Mouse (Mus musculus) cortical plate, adult 2 months (tissue): ENCODE measurements at regions not wholly inside any gene's neighbourhood (a gene's known extent, or its start where the extent isn't known, plus 50 kb on each side); places are given as distances from the start of the nearest gene placed in this dataset.

Experiments
- H3K27ac ChIP-seq: fragments of 200-500 bp; 2 replicates; pipeline ENCODE4 v1.5.1; 2012; ENCODE audit warnings: low read length, control low read depth, inconsistent platforms; ENCODE audit not compliant: insufficient read depth
- H3K4me1 ChIP-seq: fragments of 200-500 bp; 2 replicates; pipeline ENCODE4 v1.6.1; 2011; ENCODE audit warnings: low read length; ENCODE audit not compliant: control insufficient read depth, insufficient read depth
- H3K4me3 ChIP-seq: fragments of 200-500 bp; 2 replicates; pipeline ENCODE4 v1.5.1; 2011; ENCODE audit warnings: mild to moderate bottlenecking, low read length, control low read depth; ENCODE audit not compliant: insufficient read depth
- CTCF ChIP-seq: fragments of 200-500 bp; IDR thresholded peaks from 2 replicates; pipeline ENCODE4 v1.5.1; 2011; ENCODE audit warnings: mild to moderate bottlenecking, control low read depth, low read length; ENCODE audit not compliant: insufficient read depth; ENCODE audit errors: extremely low read depth
- POLR2A ChIP-seq: fragments of 200-500 bp; IDR thresholded peaks from 2 replicates; pipeline ENCODE4 v1.6.1; 2011; ENCODE audit warnings: mild to moderate bottlenecking, low read length, control low read depth; ENCODE audit not compliant: insufficient read depth; ENCODE audit errors: extremely low read depth

- no peak overlapping the region for H3K27ac ChIP-seq
- TF ChIP-seq POLR2A, result no peak
- no peak for TF ChIP-seq CTCF
- no peaks in the 10 kb centered on the region for H3K4me1 ChIP-seq
- H3K4me3 ChIP-seq, result no peak overlapping the region
These were observed 110.9 kb downstream of the Cenpc1 start for GRCm38 (mm10) chr5:85954526-85954925.

DNA sequence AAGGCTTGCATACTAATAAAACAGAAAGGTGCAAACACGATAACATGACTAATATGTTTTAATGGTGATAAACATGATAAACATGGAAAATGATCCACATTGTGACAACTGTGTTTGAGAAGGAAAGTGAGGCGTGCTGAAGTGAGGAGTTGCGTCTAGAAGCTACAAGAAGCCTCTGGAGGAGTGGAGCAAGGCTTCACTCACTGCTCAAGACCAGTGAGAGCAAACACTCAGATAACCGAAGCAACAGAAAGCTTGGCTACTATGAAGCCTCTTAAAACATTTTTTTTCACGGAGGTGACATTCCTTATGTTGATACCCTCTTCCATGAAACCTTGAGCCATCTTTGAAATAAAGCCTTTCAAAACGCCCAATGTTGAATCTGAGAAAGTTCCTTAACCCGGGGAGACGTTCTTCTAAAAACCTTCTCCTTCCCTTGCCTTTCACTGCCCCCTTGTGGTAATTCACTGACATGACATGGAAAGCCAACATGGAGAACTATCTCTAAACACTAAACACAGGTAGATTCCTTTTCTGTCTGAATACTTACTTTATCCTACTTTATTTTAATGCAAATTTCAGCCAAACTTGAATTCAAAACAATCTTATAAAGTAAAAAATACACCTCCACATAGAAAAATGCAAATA, 128.6 kb downstream of the Cenpc1 start:
- Histone ChIP-seq H3K4me1 (no peaks in the 10 kb centered on the region), H3K4me3 (no peak overlapping the region), H3K27ac (no peak overlapping the region)
- peak; percentile 59; the same call in 1 of the 2 replicates for TF ChIP-seq CTCF
- TF ChIP-seq POLR2A, result no peak

DNA sequence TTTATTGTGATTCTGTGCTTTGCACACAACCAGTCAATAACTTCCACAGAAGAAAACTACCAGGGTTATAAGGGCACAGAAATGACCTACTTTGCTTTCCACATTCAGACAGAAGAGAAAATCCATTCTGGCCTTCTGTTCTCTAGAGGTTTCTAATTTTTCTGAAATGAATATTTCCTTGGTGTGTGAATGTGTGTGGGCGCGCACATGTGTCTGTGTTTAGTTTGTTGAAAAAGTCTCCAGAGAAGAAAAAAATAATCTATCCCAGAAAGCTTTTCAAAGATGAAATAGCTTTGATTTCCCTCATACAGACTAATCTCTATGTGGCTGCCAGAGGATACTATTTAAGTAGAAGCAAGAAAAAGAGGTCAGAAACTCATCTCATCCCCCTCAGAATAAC, 147.1 kb downstream of the Cenpc1 start:
- no peak for TF ChIP-seq POLR2A
- TF ChIP-seq CTCF, result no peak
- Histone ChIP-seq H3K4me1 (no peaks in the 10 kb centered on the region), H3K4me3 (no peak overlapping the region), H3K27ac (no peak overlapping the region)

DNA sequence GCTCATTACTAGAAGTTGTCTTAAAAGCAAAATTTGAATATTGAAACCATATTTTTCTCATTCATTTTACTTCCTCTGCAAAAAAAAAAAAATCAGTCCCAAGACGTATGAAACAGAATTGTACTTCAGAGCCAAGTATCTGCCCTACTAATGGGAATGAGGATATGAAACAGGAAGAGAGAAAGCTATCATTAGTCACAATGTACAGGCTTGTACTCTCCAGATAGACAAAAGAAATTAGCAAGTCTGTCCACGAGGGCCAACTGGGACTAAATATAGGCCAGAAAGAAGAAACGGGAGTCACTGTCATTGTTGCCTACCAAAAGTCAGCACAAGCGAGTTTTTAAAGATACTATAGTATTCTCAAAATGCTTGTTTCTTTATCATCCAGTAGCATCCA, 150.4 kb downstream of the Cenpc1 start:
- TF ChIP-seq CTCF (no peak), POLR2A (no peak)
- no peak overlapping the region for H3K4me3 ChIP-seq

GRCm38 (mm10) chr5:85896452-85896851, 168.9 kb downstream of the Cenpc1 start:
- TF ChIP-seq POLR2A (no peak), CTCF (no peak)
- no peak overlapping the region for H3K27ac ChIP-seq
- no peaks in the 10 kb centered on the region for H3K4me1 ChIP-seq
- H3K4me3 ChIP-seq, result no peak overlapping the region

More for the DNA sequence above, 150.4 kb downstream of the Cenpc1 start:
- no peak overlapping the region for H3K27ac ChIP-seq
- no peaks in the 10 kb centered on the region for H3K4me1 ChIP-seq

DNA sequence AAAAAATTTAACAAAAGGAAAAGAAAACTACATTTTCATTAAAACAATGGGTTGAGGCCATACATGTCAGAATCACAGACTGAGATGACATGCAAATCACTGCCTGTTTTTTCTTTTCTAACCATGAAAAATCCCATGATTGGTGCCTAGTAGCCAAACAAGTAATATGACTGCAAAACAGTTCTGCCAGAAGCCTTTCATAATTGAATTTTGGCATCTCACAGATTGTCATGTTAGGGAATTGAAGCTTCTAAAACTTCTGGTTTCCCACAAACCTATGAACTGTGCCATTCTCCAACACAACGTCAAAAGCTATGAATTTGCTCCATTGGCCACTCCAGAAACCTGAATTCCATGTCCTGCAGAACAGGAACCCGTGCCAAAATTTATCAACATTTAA, 169.6 kb downstream of the Cenpc1 start:
- no peak for TF ChIP-seq CTCF
- no peak for TF ChIP-seq POLR2A
- H3K4me3 ChIP-seq, result no peak overlapping the region
- H3K4me1 ChIP-seq, result no peaks in the 10 kb centered on the region

GRCm38 (mm10) chr5:85870311-85870710, 195.1 kb downstream of the Cenpc1 start:
- H3K27ac ChIP-seq, result no peak overlapping the region
- TF ChIP-seq POLR2A (no peak), CTCF (no peak)
- no peaks in the 10 kb centered on the region for H3K4me1 ChIP-seq
- H3K4me3 ChIP-seq, result no peak overlapping the region

More for the DNA sequence above, 169.6 kb downstream of the Cenpc1 start:
- no peak overlapping the region for H3K27ac ChIP-seq

DNA sequence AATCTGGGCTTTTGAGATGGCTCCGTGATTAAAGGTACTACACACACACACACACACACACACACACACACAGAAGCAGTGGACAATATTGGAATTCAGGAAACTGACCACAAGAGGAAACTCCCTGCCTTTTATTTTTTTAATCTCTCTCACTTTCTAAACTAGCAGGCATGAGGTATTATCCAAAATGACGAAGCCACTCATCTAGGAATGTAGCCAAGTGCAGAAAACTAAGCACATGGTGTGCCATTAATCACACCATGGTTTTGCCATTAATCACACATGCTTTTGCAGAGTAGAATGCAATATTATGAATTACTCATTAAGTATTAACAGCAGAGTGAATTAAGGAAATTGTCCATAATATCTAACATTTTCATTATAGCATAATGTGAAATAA, 232.8 kb downstream of the Cenpc1 start:
- TF ChIP-seq POLR2A (no peak), CTCF (no peak)
- no peaks in the 10 kb centered on the region for H3K4me1 ChIP-seq
- H3K4me3 ChIP-seq, result no peak overlapping the region
- H3K27ac ChIP-seq, result no peak overlapping the region

GRCm38 (mm10) chr5:85795531-85796197, 269.7 kb downstream of the Cenpc1 start:
- H3K4me1 ChIP-seq, result no peaks in the 10 kb centered on the region
- H3K4me3 ChIP-seq, result no peak overlapping the region
- TF ChIP-seq POLR2A, result no peak
- TF ChIP-seq CTCF, result no peak
- no peak overlapping the region for H3K27ac ChIP-seq

DNA sequence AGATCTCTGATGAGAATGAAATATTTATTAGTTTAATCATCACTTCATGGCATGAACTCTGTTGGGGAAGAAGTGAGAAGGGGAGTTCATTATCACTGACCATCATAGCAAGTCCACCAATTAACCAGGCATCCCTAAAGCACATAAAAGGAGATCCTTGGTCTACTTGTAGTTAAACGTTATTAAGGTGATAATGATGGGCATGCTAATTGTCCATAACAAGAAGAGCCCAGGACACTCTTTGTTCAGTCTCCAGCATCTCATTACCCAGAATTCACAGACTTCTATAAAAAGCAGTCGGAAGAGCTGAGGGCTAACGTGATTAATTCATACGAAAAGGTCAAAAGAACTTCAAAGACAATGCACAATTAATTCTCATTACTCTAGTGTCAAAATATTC, 272.2 kb downstream of the Cenpc1 start:
- Histone ChIP-seq H3K27ac (no peak overlapping the region), H3K4me1 (no peaks in the 10 kb centered on the region), H3K4me3 (no peak overlapping the region)
- TF ChIP-seq POLR2A, result no peak
- no peak for TF ChIP-seq CTCF
